Mouse (Mus musculus) adrenal gland (tissue): Measurements from ENCODE around the gene Thsd4.

Source experiments
- intact Hi-C: fragments of 180-260 bp; cut with DNase I; formaldehyde crosslinking; loops from one replicate; pipeline ENCODE4 v1.15.1; 2025

Thsd4 gene

GRCm38 (mm10) chr9:60457359-60458210 lies 64.3 kb downstream of the Thsd4 start:
- intact Hi-C loops, result no loop called here

GRCm38 (mm10) chr9:60456651-60457050 lies 65.2 kb downstream of the Thsd4 start:
- intact Hi-C loops, result no loop called here

DNA sequence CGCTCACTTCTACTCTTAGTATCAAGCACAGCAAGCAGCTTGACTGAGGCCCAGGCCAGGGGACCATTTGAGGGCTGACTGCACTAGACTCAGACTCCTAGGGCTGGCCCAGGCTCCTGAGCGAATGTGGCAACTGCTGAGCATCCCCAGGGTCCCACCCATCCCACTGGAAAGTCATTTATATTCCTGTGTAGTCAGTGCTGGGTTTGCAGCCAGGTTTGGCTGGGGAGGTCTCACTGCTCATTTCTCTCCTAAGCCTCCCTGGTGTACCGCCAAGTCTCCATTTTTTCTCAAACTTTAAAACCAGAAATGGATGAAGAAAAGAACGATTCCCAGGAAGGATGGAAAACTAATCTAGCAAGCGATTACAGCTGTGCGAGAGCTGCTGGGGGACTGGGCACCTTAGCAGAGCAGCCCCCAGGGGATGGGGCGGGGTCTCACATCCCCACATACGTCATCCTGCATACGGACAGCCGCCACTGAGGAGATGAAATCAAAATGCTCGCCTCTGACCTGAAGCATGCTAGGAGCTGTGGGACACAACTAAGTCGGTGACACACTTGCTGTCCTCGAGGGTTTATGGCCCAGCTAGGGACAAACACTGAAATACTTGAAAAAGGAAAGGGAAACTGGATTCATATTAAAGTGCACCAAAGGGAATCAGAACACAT lies 67.3 kb downstream of the Thsd4 start:
- intact Hi-C loops, result no loop called here

- intact Hi-C loops, result no loop called here
Measured at GRCm38 (mm10) chr9:60449498-60449897, 72.3 kb downstream of the Thsd4 start.

DNA sequence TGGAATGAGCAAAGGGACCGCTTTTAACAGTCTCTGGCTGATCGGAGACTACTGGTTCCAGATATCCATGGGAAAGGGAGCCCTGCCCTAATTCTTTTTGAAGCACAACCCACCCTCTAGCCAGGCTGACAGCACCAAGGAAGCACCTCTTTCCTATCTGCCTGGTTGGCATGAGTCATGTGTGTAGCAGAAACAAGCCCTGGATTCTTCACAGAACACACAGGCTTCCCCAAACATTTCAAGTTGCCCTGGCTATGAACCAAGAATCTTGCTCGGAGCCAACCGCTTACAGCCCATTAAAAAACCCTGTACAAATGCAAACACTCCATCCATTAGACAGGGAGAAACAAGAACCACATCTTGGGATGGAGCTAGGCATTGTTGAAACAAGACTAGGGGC lies 76.0 kb downstream of the Thsd4 start:
- intact Hi-C loops, result no loop called here

DNA sequence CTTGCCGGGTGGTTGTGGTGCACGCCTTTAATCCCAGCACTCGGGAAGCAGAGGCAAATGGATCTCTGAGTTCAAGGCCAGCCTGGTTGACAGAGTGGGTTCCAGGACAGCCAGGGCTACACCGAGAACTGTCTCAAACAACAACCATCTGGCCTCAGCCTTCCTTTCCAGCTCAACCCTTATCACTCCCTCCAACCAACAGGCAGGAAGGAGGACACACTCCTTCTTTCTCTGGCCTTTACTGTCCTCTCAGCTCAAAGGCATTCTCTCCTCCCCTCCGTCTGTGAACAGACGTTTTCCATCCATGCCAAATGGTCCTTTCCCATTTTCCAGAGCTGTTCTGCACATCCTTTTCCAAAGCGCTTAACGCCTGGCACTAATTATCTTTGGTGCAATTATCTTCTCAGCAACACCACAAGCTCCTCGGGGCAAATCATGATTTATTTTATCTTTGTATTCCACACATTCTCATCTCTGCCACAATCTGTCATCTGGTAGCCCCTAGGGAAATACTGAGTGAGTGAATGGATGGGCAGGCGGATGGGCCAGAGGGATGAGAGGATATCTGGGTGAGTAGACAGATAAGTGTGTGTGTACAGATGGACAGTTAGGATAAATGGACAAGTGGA lies 80.5 kb downstream of the Thsd4 start:
- intact Hi-C loops, result no loop called here

DNA sequence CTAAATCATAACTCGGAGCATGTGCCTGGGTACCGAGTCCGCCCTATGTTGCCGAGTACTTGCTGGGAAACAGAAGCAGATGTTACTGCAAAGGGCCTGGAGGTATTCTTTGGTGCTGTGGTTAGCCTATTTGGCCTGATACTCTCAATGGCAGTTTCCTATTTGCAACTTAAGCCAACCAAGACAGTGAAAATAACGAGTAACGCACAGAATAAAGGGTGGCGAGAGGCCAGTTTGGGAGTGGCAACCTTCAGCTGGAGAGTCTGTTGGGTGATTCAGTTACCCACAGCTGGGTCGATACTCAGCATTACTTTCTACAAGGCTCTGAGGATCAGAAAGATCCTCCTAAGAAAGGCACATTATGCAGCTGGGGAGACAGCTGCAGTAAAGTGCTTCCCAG lies 81.3 kb downstream of the Thsd4 start:
- intact Hi-C loops, result no loop called here

GRCm38 (mm10) chr9:60436246-60436645 lies 85.6 kb downstream of the Thsd4 start:
- intact Hi-C loops, result no loop called here

- intact Hi-C loops, result no loop called here
Measured at GRCm38 (mm10) chr9:60434093-60434492, 87.8 kb downstream of the Thsd4 start.

- intact Hi-C loops, result no loop called here
Measured at GRCm38 (mm10) chr9:60431924-60432323, 89.9 kb downstream of the Thsd4 start.

DNA sequence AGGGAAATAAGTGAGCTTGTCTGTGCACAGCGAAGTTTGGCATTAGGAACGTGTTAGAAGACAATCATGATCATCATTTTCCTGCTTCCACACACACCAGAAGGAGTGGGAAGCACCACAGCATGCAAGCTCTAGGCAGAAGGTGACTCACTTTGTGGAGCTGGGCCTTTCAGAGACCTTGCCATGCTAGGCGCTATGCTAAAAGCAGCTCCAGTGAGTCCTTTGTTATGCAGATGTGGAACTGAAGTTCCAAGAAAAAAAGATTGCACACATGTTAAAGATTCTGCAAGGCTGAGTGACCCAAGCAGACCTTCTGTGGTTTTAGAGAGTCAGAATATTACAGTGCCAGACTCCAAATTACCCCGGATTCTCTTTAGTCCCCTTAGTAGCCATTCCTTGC lies 91.8 kb downstream of the Thsd4 start:
- intact Hi-C loops, result no loop called here

GRCm38 (mm10) chr9:60414076-60414755 lies 107.6 kb downstream of the Thsd4 start:
- intact Hi-C loops, result no loop called here

- intact Hi-C loops, result no loop called here
Measured at GRCm38 (mm10) chr9:60410872-60411635, 110.8 kb downstream of the Thsd4 start.

DNA sequence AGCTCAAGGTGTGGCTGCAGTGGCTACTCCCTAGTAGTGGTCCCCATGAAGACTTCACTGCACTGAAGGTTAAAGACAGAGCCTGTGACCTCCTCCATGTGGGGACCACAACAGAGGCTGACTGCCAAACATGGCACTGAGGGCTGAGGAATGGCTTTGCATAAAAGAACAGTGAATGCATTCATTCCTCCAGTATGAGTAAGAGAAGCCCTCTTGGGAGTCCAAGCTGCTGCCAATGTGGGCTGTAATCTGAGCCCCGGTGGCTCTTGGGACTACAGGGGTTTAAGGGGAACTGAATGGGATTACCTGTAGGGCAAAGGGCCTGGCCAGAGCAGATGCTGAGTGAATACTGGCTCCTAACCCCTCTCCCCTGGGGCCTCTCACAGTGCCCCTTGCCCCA lies 114.5 kb downstream of the Thsd4 start:
- intact Hi-C loops, result no loop called here

DNA sequence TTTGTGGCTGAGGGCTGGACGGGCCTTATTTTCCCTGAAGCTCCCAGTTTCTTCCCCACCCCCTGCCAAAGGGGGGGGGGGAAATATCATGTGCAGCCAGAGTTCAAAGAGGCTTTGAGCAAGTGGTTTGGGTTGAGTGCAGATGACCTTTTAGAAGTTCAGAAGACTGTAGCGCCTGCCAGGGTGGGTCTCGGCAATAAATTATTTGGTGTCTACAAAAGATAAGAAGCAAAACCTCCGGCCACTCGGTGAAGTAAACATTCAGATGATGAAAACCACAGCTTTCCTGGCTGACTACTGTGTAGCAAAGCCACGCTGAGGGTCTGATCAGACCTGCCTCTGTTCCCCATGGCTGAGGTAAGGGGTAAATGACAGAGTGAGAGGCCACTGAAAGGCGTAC lies 116.1 kb downstream of the Thsd4 start:
- intact Hi-C loops, result no loop called here

DNA sequence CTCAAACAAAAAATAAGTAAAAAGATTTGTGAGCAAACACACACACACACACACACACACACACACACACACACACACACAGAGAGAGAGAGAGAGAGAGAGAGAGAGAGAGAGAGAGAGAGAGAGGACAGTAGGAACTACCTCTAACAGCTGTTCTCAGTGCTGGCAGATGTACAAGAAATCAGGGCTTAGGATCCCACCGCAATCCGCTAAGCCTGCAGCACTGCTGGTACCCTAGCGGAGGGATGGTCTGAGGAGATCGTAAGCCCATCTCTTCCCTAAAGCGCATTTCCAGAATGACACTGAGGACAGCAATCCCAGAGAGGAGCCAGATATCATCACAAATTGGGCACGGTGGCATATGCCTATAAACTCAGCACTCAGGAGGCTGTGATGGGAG lies 119.2 kb downstream of the Thsd4 start:
- intact Hi-C loops, result no loop called here

GRCm38 (mm10) chr9:60400001-60400400 lies 121.8 kb downstream of the Thsd4 start:
- intact Hi-C loops, result no loop called here

- intact Hi-C loops, result no loop called here
Measured at GRCm38 (mm10) chr9:60398073-60398472, 123.8 kb downstream of the Thsd4 start.

- intact Hi-C loops, result no loop called here
Measured at GRCm38 (mm10) chr9:60396096-60396495, 125.8 kb downstream of the Thsd4 start.

DNA sequence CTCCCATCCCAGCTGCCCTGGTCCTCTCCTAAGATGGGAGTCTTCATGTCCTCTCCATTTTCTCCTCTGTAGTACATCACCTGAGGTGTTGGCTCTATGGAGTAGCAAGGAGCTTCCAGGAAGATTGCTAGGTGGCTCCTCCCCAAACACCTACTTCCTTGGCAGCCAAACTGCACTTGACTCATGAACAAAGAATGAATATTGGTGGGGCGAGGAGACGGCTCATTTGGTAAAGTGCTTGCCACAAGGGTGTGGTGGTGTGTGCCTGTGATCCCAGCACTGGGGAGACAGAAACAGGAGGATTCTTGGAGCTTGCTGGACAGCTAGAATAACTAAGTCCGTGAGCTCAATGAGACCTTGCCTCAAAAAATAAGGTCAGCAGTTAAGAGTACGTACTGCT lies 128.9 kb downstream of the Thsd4 start:
- intact Hi-C loops, result no loop called here

GRCm38 (mm10) chr9:60384751-60385150 lies 137.1 kb downstream of the Thsd4 start:
- intact Hi-C loops, result no loop called here
